Mouse (Mus musculus) bone marrow, adult 2 months (tissue): ENCODE measurements around the gene Vwf.

Experiments used
- CTCF ChIP-seq: fragments of 200-500 bp; IDR thresholded peaks from 2 replicates; pipeline ENCODE4 v1.5.1; 2011; ENCODE audit warnings: low read length, control low read depth; ENCODE audit not compliant: control insufficient read depth, insufficient read depth
- POLR2A ChIP-seq: fragments of 200-500 bp; IDR thresholded peaks from 2 replicates; pipeline ENCODE4 v1.6.1; 2011; ENCODE audit warnings: low read depth, mild to moderate bottlenecking, control low read depth, low read length, borderline replicate concordance; ENCODE audit not compliant: control insufficient read depth

- no peak for TF ChIP-seq POLR2A
- no peak for TF ChIP-seq CTCF
Measured at GRCm38 (mm10) chr6:125583666-125584065, 37.1 kb downstream of the Vwf start.
